Mouse (Mus musculus): ENCODE measurements around the gene B3galt4. TPM values are rescaled to one million over a fixed set of nuclear protein-coding genes. Genes with fewer than 3 reads are reported as not detected.

Gene B3galt4
- polyA plus RNA-seq, 1 experiment from 2014 or later: 3.8 TPM

DNA sequence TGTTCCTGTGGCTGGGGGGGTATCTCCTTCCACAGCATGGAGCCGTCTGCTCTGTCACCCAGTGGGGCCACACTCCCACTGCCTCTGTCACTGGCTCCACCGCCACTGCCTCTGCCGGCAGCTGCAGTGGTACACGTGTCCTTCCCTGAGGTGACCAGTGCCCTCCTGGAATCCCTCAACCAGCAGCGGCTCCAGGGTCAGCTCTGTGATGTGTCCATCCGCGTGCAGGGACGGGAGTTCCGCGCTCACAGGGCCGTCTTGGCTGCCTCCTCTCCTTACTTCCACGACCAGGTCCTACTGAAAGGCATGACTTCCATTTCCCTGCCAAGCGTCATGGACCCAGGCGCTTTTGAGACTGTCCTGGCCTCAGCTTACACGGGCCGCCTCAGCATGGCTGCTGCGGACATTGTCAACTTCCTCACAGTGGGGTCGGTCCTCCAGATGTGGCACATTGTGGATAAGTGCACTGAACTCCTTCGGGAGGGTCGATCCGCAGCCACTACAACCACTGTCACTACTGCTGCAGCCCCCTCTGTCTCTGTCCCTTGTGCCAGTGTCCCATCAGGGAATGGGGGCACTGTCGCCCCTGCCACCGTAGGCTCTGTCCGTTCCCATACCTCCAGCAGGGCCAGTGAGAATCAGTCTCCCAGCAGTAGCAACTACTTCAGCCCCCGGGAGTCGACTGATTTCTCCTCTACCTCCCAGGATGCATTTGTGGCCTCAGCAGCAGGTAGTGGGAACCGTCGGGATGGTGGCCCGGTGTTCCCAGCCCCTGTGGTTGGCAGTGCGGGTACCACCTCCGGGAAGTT, 34.2 kb downstream of the B3galt4 start:
- Histone ChIP-seq H3K4me3 (ENCODE audit: control insufficient read depth in 1 of 2, insufficient read depth in 1 of 2, low read depth in 1 of 2, low read length in 2 of 2) (peak overlapping the region; percentile 63 to 66), H3K4me1 (ENCODE audit: control insufficient read depth in 2 of 2, insufficient read depth in 2 of 2, low read length in 2 of 2) (peaks cover 13 to 23% of the 10 kb centered on the region in 2 experiments), H3K27me3 (ENCODE audit: control insufficient read depth, insufficient read depth, low read length) (no peaks in the 10 kb centered on the region), H3K36me3 (ENCODE audit: control insufficient read depth, insufficient read depth, low read length) (peaks cover 43% of the 10 kb centered on the region), H3K9ac (ENCODE audit: low read length) (peak overlapping the region; percentile 75), H3K9me3 (ENCODE audit: control insufficient read depth, low read length) (no peaks in the 10 kb centered on the region), H3K4me2 (ENCODE audit: low read length) (peak overlapping the region; percentile 75), H3K27ac (replicated peaks in 1 of 2; ENCODE audit: control insufficient read depth in 1 of 2, insufficient read depth in 1 of 2, low read depth in 2 of 2, low read length in 2 of 2) (no peak overlapping the region)
- whole genome bisulfite sequencing: 66% methylated on average over 31 of the region's 31 CpGs
- ATAC-seq (ENCODE audit: insufficient number of reproducible peaks, insufficient read depth, low FRiP score, low read depth): no peak

DNA sequence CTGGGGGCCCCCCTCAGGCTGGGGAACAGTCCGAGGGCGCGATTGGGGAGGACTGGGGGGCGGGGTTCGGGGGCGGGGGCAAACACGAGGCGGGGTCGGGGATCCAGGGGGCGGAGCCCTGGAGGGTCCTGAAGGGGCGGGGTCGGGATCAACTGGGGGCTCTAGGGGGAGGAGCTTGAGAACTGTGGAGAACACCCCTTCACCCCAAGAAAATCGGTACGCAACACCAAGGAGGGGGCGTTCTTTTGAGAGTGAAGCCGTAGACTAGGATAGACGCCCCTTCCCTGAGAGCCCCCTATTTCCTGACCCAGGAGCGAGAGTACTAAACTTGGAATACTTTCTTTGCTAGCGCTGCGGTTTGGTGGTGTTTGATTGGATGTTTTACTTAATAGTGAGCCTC, 35.0 kb downstream of the B3galt4 start:
- Histone ChIP-seq H3K4me3 (ENCODE audit: control insufficient read depth in 1 of 2, insufficient read depth in 1 of 2, low read depth in 1 of 2, low read length in 2 of 2) (peak overlapping the region; percentile 63 to 66), H3K4me2 (ENCODE audit: low read length) (peak overlapping the region; percentile 75), H3K4me1 (ENCODE audit: control insufficient read depth in 2 of 2, insufficient read depth in 2 of 2, low read length in 2 of 2) (peaks cover 13 to 23% of the 10 kb centered on the region in 2 experiments), H3K27me3 (ENCODE audit: control insufficient read depth, insufficient read depth, low read length) (no peaks in the 10 kb centered on the region), H3K27ac (replicated peaks in 1 of 2; ENCODE audit: control insufficient read depth in 1 of 2, insufficient read depth in 1 of 2, low read depth in 2 of 2, low read length in 2 of 2) (peak overlapping the region in 1 of 2 experiments; percentile 83; a peak in 2 of 4 replicates), H3K9me3 (ENCODE audit: control insufficient read depth, low read length) (no peaks in the 10 kb centered on the region), H3K9ac (ENCODE audit: low read length) (peak overlapping the region; percentile 75), H3K36me3 (ENCODE audit: control insufficient read depth, insufficient read depth, low read length) (peaks cover 50% of the 10 kb centered on the region)
- WGBS: under 1% methylated on average over 14 of the region's 20 CpGs
- ATAC-seq (ENCODE audit: insufficient number of reproducible peaks, insufficient read depth, low FRiP score, low read depth): peak; percentile 18

DNA sequence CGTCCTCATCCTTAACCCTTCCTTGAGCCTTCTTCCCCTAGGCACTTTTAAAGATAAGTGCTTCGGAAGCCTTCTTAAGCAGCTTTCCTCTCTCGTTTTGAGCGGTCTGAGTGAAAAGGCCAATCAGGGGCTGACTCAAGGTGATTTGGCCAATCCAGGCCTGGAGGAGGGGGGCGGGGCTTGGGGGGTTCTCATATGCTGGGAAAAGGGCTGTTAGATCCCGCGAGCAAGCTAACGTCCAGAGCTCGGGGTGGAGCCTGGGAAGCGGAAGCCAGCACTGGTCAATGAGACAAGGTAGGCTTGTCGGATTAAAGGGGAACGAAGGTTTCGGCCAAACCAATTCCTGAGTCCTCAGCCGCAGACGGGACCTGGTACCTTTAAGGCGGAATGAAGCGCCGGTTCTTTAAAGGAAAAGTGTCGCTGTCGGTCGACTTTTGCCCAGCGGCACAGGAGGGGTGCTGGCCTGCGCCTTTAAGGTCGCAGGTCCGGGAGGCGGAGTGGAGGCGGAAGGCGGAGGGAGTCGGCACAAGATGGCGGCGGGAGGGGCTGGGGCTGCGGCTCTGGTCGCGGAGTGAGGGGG, 35.5 kb downstream of the B3galt4 start, which contains the start of the genes Tapbp and Zbtb22:
Gene Tapbp, plus strand, starts transcription at position 229 of the 580 bp plus-strand sequence.
Gene Zbtb22, plus strand, starts transcription at position 234 of the 580 bp plus-strand sequence.
- under 1% methylated on average over 32 of the region's 34 CpGs for WGBS
- Histone ChIP-seq H3K4me3 (ENCODE audit: control insufficient read depth in 1 of 2, insufficient read depth in 1 of 2, low read depth in 1 of 2, low read length in 2 of 2) (peak within 1 kb of the TSS; percentile 63 to 66), H3K4me1 (ENCODE audit: control insufficient read depth in 2 of 2, insufficient read depth in 2 of 2, low read length in 2 of 2) (peaks cover 13 to 23% of the 10 kb centered on the region in 2 experiments), H3K4me2 (ENCODE audit: low read length) (peak within 1 kb of the TSS; percentile 75), H3K9ac (ENCODE audit: low read length) (peak within 1 kb of the TSS; percentile 75), H3K9me3 (ENCODE audit: control insufficient read depth, low read length) (no peaks in the 10 kb centered on the region), H3K36me3 (ENCODE audit: control insufficient read depth, insufficient read depth, low read length) (peaks cover 56% of the 10 kb centered on the region), H3K27me3 (ENCODE audit: control insufficient read depth, insufficient read depth, low read length) (no peaks in the 10 kb centered on the region), H3K27ac (replicated peaks in 1 of 2; ENCODE audit: control insufficient read depth in 1 of 2, insufficient read depth in 1 of 2, low read depth in 2 of 2, low read length in 2 of 2) (peak within 1 kb of the TSS; percentile 54 to 83; a peak in 3 of 4 replicates)
- peak; percentile 89 for ATAC-seq (ENCODE audit: insufficient number of reproducible peaks, insufficient read depth, low FRiP score, low read depth)

DNA sequence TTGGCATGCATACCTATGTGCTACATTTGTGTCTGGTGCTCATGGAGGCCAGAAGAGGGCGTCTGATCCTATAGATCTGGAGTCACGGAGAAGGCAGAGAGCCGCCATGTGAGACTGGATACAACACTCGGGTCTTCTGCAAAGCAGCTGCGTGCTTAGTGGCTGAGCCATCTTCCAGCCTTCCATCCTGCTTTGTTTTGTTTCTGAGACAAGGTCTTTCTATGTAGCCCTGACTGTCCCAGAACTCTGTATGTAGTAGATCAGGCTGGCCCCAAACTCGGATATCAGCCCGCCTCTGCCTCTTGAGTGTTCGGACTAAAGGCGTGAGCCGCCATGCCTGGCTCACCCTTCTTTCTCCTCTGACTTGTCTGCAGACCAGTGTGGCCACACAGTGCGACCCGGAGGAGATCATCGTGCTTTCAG, 36.3 kb downstream of the B3galt4 start:
- H3K4me1 ChIP-seq (ENCODE audit: control insufficient read depth in 2 of 2, insufficient read depth in 2 of 2, low read length in 2 of 2): peaks cover 18 to 29% of the 10 kb centered on the region in 2 experiments
- ATAC-seq (ENCODE audit: insufficient number of reproducible peaks, insufficient read depth, low FRiP score, low read depth): no peak
- no peak overlapping the region for H3K27ac ChIP-seq (replicated peaks in 1 of 2; ENCODE audit: control insufficient read depth in 1 of 2, insufficient read depth in 1 of 2, low read depth in 2 of 2, low read length in 2 of 2)
- WGBS: 70% methylated on average over 13 of the region's 13 CpGs
- H3K4me2 ChIP-seq (ENCODE audit: low read length): peak overlapping the region; percentile 57
- no peaks in the 10 kb centered on the region for H3K27me3 ChIP-seq (ENCODE audit: control insufficient read depth, insufficient read depth, low read length)
- H3K36me3 ChIP-seq (ENCODE audit: control insufficient read depth, insufficient read depth, low read length): peaks cover 60% of the 10 kb centered on the region
- H3K4me3 ChIP-seq (ENCODE audit: control insufficient read depth in 1 of 2, insufficient read depth in 1 of 2, low read depth in 1 of 2, low read length in 2 of 2): no peak overlapping the region
- H3K9ac ChIP-seq (ENCODE audit: low read length): no peak overlapping the region; the same call in 1 of the 2 replicates
- H3K9me3 ChIP-seq (ENCODE audit: control insufficient read depth, low read length): no peaks in the 10 kb centered on the region

DNA sequence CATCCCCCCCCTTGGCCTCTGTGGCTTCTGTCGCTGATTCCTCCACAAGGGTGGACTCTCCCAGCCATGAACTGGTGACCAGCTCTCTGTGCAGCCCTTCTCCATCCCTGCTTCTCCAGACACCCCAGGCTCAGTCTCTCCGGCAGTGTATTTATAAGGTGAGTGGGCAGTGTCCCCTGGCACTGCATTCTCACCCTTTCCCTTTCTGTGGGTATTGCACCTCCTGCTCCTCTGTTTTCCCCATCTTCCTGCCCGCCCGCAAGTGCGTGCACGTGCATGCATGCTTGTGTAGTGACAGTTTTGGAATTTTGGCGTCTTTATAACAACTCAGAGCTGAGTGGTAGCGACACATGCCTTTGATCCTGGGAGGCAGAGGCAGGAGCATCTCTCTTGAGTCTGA, 37.4 kb downstream of the B3galt4 start:
- ATAC-seq (ENCODE audit: insufficient number of reproducible peaks, insufficient read depth, low FRiP score, low read depth): no peak
- Histone ChIP-seq H3K4me1 (ENCODE audit: control insufficient read depth in 2 of 2, insufficient read depth in 2 of 2, low read length in 2 of 2) (peaks cover 14 to 27% of the 10 kb centered on the region in 2 experiments), H3K36me3 (ENCODE audit: control insufficient read depth, insufficient read depth, low read length) (peaks cover 60% of the 10 kb centered on the region), H3K9ac (ENCODE audit: low read length) (no peak overlapping the region), H3K9me3 (ENCODE audit: control insufficient read depth, low read length) (no peaks in the 10 kb centered on the region), H3K27me3 (ENCODE audit: control insufficient read depth, insufficient read depth, low read length) (no peaks in the 10 kb centered on the region), H3K4me2 (ENCODE audit: low read length) (no peak overlapping the region), H3K27ac (replicated peaks in 1 of 2; ENCODE audit: control insufficient read depth in 1 of 2, insufficient read depth in 1 of 2, low read depth in 2 of 2, low read length in 2 of 2) (no peak overlapping the region), H3K4me3 (ENCODE audit: control insufficient read depth in 1 of 2, insufficient read depth in 1 of 2, low read depth in 1 of 2, low read length in 2 of 2) (no peak overlapping the region)
- 94% methylated on average over 8 of the region's 8 CpGs for WGBS

DNA sequence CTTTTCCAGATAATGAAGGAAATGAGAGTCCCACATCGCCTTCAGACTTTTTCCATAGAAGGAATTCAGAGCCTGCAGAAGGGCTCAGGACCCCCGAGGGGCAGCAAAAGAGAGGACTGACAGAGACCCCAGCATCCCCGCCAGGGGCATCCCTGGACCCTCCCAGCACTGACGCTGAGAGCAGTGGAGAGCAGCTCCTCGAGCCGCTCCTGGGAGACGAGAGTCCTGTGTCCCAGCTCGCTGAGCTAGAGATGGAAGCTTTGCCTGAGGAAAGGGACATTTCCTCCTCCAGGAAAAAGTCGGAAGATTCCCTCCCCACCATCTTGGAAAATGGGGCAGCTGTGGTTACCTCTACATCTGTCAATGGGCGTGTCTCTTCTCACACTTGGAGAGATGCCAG, 38.0 kb downstream of the B3galt4 start:
- ATAC-seq (ENCODE audit: insufficient number of reproducible peaks, insufficient read depth, low FRiP score, low read depth): no peak
- Histone ChIP-seq H3K36me3 (ENCODE audit: control insufficient read depth, insufficient read depth, low read length) (peaks cover 57% of the 10 kb centered on the region), H3K27ac (replicated peaks in 1 of 2; ENCODE audit: control insufficient read depth in 1 of 2, insufficient read depth in 1 of 2, low read depth in 2 of 2, low read length in 2 of 2) (no peak overlapping the region), H3K4me2 (ENCODE audit: low read length) (no peak overlapping the region), H3K4me1 (ENCODE audit: control insufficient read depth in 2 of 2, insufficient read depth in 2 of 2, low read length in 2 of 2) (peaks cover 11 to 21% of the 10 kb centered on the region in 2 experiments; a peak in 3 of 4 replicates), H3K4me3 (ENCODE audit: control insufficient read depth in 1 of 2, insufficient read depth in 1 of 2, low read depth in 1 of 2, low read length in 2 of 2) (no peak overlapping the region), H3K27me3 (ENCODE audit: control insufficient read depth, insufficient read depth, low read length) (no peaks in the 10 kb centered on the region), H3K9ac (ENCODE audit: low read length) (no peak overlapping the region), H3K9me3 (ENCODE audit: control insufficient read depth, low read length) (no peaks in the 10 kb centered on the region)
- WGBS: 88% methylated on average over 10 of the region's 10 CpGs

DNA sequence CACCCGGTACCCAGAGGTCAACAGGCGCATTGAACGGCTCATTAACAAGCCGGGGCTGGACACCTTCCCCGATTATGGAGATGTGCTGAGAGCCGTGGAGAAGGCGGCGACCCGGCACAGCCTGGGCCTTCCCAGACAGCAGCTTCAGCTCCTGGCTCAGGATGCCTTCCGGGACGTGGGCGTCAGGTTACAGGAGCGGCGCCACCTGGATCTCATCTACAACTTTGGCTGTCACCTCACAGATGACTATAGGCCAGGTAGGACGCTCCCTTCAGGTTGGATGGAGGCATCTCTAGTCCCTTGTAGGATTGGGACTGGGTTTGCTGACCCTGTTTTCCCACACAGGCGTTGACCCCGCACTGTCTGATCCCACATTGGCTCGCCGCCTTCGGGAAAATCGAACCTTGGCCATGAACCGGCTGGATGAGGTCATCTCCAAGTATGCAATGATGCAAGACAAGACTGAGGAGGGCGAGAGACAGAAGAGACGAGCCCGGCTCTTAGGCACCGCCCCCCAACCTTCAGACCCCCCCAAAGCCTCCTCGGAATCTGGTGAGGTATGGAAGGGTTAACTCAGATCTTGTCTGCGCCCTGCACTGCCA, 39.4 kb downstream of the B3galt4 start:
- Histone ChIP-seq H3K4me2 (ENCODE audit: low read length) (no peak overlapping the region), H3K27ac (replicated peaks in 1 of 2; ENCODE audit: control insufficient read depth in 1 of 2, insufficient read depth in 1 of 2, low read depth in 2 of 2, low read length in 2 of 2) (no peak overlapping the region), H3K27me3 (ENCODE audit: control insufficient read depth, insufficient read depth, low read length) (no peaks in the 10 kb centered on the region), H3K36me3 (ENCODE audit: control insufficient read depth, insufficient read depth, low read length) (peaks cover 47% of the 10 kb centered on the region), H3K4me1 (ENCODE audit: control insufficient read depth in 2 of 2, insufficient read depth in 2 of 2, low read length in 2 of 2) (peaks cover 9 to 23% of the 10 kb centered on the region in 2 experiments; a peak in 3 of 4 replicates), H3K9me3 (ENCODE audit: control insufficient read depth, low read length) (no peaks in the 10 kb centered on the region), H3K9ac (ENCODE audit: low read length) (no peak overlapping the region), H3K4me3 (ENCODE audit: control insufficient read depth in 1 of 2, insufficient read depth in 1 of 2, low read depth in 1 of 2, low read length in 2 of 2) (no peak overlapping the region)
- no peak for ATAC-seq (ENCODE audit: insufficient number of reproducible peaks, insufficient read depth, low FRiP score, low read depth)
- WGBS: 89% methylated on average over 28 of the region's 28 CpGs
